Mouse (Mus musculus) embryonic facial prominence, embryonic 15.5 days (tissue): ENCODE results near the gene Abca5. TPM values are rescaled to one million over a fixed set of nuclear protein-coding genes. Genes with fewer than 3 reads are reported as not detected.
A peak's percentile ranks its signal among the peaks of the same experiment; 100 is the strongest.

ENCODE experiments used
- ATAC-seq: fragments of 200-750 bp; cut with Nextera tagmentation; 2 replicates; pipeline ENCODE4 v1.8.0; 2017; ENCODE audit warnings: low read depth, moderate TSS enrichment; ENCODE audit not compliant: insufficient number of reproducible peaks, low FRiP score, low TSS enrichment
- H3K27ac ChIP-seq: fragments of 300-500 bp; sonication (generic); replicated peaks from 2 replicates; pipeline ENCODE4 v1.5.1; 2015; ENCODE audit warnings: mild to moderate bottlenecking, inconsistent platforms
- H3K27me3 ChIP-seq: fragments of 300-500 bp; sonication (generic); 2 replicates; pipeline ENCODE4 v1.6.1; 2015; ENCODE audit warnings: inconsistent platforms
- H3K36me3 ChIP-seq: fragments of 300-500 bp; sonication (generic); 2 replicates; pipeline ENCODE4 v1.6.1; 2015; ENCODE audit warnings: mild to moderate bottlenecking, inconsistent platforms
- H3K4me1 ChIP-seq: fragments of 300-500 bp; sonication (generic); 2 replicates; pipeline ENCODE4 v1.6.1; 2015; ENCODE audit warnings: inconsistent platforms
- H3K4me2 ChIP-seq: fragments of 300-500 bp; sonication (generic); replicated peaks from 2 replicates; pipeline ENCODE4 v1.6.1; 2015; ENCODE audit warnings: mild to moderate bottlenecking, inconsistent platforms
- H3K4me3 ChIP-seq: fragments of 300-500 bp; sonication (generic); replicated peaks from 2 replicates; pipeline ENCODE4 v1.5.1; 2015; ENCODE audit warnings: mild to moderate bottlenecking, inconsistent platforms
- H3K9ac ChIP-seq: fragments of 300-500 bp; sonication (generic); 2 replicates; pipeline ENCODE4 v1.6.1; 2015; ENCODE audit warnings: inconsistent platforms
- H3K9me3 ChIP-seq: fragments of 300-500 bp; sonication (generic); replicated peaks from 2 replicates; pipeline ENCODE4 v1.6.1; 2016; ENCODE audit warnings: inconsistent platforms
- WGBS: fragments of 180-500 bp; shearing (Covaris S2); methylation state at CpG from one replicate; pipeline ENCODE4 v1.1.7; 2015; 5-methylcytosine and 5-hydroxymethylcytosine counted together
- polyA plus RNA-seq: library from polyadenylated mRNA; unstranded; fragments of >200 nt; fragmentation: Nextera tagmentation; extraction: Ambion mirVana; gene quantifications from 2 replicates; pipeline ENCODE4 v1.2.1, GENCODE M21; 2015

The Abca5 gene
- 5.4 and 7.3 TPM in 2 replicates for polyA plus RNA-seq

GRCm38 (mm10) chr11:110337289-110338245 is at the start of gene Abca5:
Gene Abca5 (minus strand): TSS chr11:110337716.
- Histone ChIP-seq H3K4me1 (peaks cover 4% of the 10 kb centered on the region; the same call in 1 of the 2 replicates), H3K9me3 (no peaks in the 10 kb centered on the region), H3K4me3 (peak within 1 kb of the TSS; percentile 78), H3K9ac (peak within 1 kb of the TSS; percentile 67), H3K27ac (peak within 1 kb of the TSS; percentile 58; the same call in 1 of the 2 replicates), H3K27me3 (no peaks in the 10 kb centered on the region), H3K36me3 (no peaks in the 10 kb centered on the region), H3K4me2 (peak within 1 kb of the TSS; percentile 80)
- peak; percentile 92 for ATAC-seq
- under 1% methylated on average over 94 of the region's 95 CpGs for WGBS

DNA sequence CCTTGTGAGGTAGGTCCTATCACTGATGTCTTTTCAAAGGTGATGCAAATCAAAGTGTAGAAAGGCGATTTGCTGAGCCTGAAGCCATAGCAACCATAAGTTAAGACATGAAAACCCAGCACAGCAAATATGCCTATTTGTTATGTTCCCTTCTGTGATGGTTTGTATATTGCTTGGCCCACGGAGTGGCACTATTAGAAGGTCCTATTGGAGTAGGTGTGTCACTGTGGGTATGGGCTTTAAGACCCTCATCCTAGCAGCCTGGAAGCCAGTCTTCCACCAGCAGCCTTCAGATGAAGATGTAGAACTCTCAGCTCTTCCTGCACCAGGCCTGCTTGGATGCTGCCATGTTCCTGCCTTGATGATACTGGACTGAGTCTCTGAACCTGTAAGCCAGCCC is 48.0 kb upstream of the Abca5 start:
- Histone ChIP-seq H3K9me3 (no peaks in the 10 kb centered on the region), H3K9ac (no peak overlapping the region), H3K4me3 (no peak overlapping the region), H3K4me2 (no peak overlapping the region), H3K4me1 (peaks cover under 1% of the 10 kb centered on the region; the same call in 1 of the 2 replicates), H3K27ac (no peak overlapping the region), H3K36me3 (no peaks in the 10 kb centered on the region), H3K27me3 (no peaks in the 10 kb centered on the region)
- 77% methylated on average over 2 of the region's 2 CpGs for WGBS
- ATAC-seq: no peak

- peak overlapping the region; percentile 73 for H3K4me2 ChIP-seq
- no peaks in the 10 kb centered on the region for H3K27me3 ChIP-seq
- 23% methylated on average over 15 of the region's 15 CpGs for WGBS
- peaks cover 12% of the 10 kb centered on the region; the same call in 1 of the 2 replicates for H3K4me1 ChIP-seq
- H3K27ac ChIP-seq: peak overlapping the region; percentile 86
- peak overlapping the region; percentile 41 for H3K4me3 ChIP-seq
- no peak for ATAC-seq
- no peaks in the 10 kb centered on the region for H3K9me3 ChIP-seq
- H3K36me3 ChIP-seq: no peaks in the 10 kb centered on the region
- no peak overlapping the region for H3K9ac ChIP-seq
Measured at GRCm38 (mm10) chr11:110380310-110380668, 42.8 kb upstream of the Abca5 start.

DNA sequence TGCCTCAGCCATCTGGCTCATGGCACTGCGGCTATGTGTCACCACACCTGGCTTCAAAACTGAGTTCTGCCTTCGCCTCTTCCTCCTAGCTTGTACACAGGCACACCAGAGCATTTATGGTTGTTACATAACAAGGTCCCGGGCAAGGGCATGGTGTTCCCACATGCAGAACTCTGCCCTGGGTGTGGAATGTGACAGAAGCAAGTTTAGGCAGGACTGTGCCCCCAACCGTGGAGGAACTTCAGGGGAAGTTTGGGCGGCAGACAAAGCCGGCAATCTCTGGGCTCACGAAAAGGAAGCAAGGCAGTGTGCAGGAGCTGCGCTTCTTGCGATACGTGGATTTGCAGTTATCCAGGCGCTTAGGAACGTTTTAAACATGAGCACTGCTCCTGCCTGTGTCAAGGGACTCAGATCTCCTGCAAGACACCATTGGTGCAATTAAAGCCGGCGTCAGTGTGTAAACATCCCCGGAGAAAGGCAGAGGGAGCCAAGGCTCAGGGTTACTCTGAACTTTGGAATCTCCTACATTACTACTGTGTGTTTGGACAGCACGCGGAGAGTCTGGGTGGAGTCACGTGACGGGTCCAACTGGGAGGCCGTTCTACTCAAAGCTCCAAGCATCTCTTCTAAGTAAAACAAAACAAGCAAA is 42.3 kb upstream of the Abca5 start:
- Histone ChIP-seq H3K4me1 (peaks cover 12% of the 10 kb centered on the region; the same call in 1 of the 2 replicates), H3K9ac (0 out of 2 replicates have a peak overlapping the region, but pooled peaks have one; percentile 15), H3K4me2 (peak overlapping the region; percentile 73), H3K27ac (peak overlapping the region; percentile 86), H3K4me3 (peak overlapping the region; percentile 41), H3K9me3 (no peaks in the 10 kb centered on the region), H3K36me3 (no peaks in the 10 kb centered on the region), H3K27me3 (no peaks in the 10 kb centered on the region)
- WGBS: 6% methylated on average over 20 of the region's 20 CpGs
- peak; percentile 89 for ATAC-seq

- no peaks in the 10 kb centered on the region for H3K36me3 ChIP-seq
- ATAC-seq: no peak
- H3K4me3 ChIP-seq: no peak overlapping the region
Measured at GRCm38 (mm10) chr11:110374036-110374435, 36.5 kb upstream of the Abca5 start.

GRCm38 (mm10) chr11:110372266-110372954 is 34.9 kb upstream of the Abca5 start:
- no peak overlapping the region for H3K4me2 ChIP-seq
- H3K27ac ChIP-seq: no peak overlapping the region
- H3K9me3 ChIP-seq: no peaks in the 10 kb centered on the region
- no peak for ATAC-seq
- no peaks in the 10 kb centered on the region for H3K36me3 ChIP-seq
- H3K9ac ChIP-seq: no peak overlapping the region
- H3K4me1 ChIP-seq: no peaks in the 10 kb centered on the region
- no peaks in the 10 kb centered on the region for H3K27me3 ChIP-seq
- H3K4me3 ChIP-seq: no peak overlapping the region
- WGBS: 67% methylated on average over 15 of the region's 15 CpGs

More at GRCm38 (mm10) chr11:110374036-110374435, 36.5 kb upstream of the Abca5 start:
- 69% methylated on average over 9 of the region's 9 CpGs for WGBS
- Histone ChIP-seq H3K4me2 (no peak overlapping the region), H3K9ac (no peak overlapping the region), H3K27ac (no peak overlapping the region), H3K27me3 (no peaks in the 10 kb centered on the region), H3K4me1 (no peaks in the 10 kb centered on the region), H3K9me3 (no peaks in the 10 kb centered on the region)

- Histone ChIP-seq H3K36me3 (no peaks in the 10 kb centered on the region), H3K9ac (no peak overlapping the region), H3K9me3 (no peaks in the 10 kb centered on the region), H3K4me3 (no peak overlapping the region), H3K27me3 (no peaks in the 10 kb centered on the region), H3K27ac (no peak overlapping the region), H3K4me2 (no peak overlapping the region), H3K4me1 (no peaks in the 10 kb centered on the region)
- 45% methylated on average over 8 of the region's 8 CpGs for WGBS
- no peak for ATAC-seq
Measured at GRCm38 (mm10) chr11:110371827-110372226, 34.3 kb upstream of the Abca5 start.

- no peaks in the 10 kb centered on the region for H3K9me3 ChIP-seq
- H3K4me3 ChIP-seq: no peak overlapping the region
- peak overlapping the region; percentile 23 for H3K4me2 ChIP-seq
- H3K4me1 ChIP-seq: no peaks in the 10 kb centered on the region
- H3K9ac ChIP-seq: no peak overlapping the region
- ATAC-seq: no peak
- H3K27me3 ChIP-seq: no peaks in the 10 kb centered on the region
- no peaks in the 10 kb centered on the region for H3K36me3 ChIP-seq
- no peak overlapping the region for H3K27ac ChIP-seq
- 20% methylated on average over 15 of the region's 15 CpGs for WGBS
Measured at GRCm38 (mm10) chr11:110369312-110370019, 31.9 kb upstream of the Abca5 start.

DNA sequence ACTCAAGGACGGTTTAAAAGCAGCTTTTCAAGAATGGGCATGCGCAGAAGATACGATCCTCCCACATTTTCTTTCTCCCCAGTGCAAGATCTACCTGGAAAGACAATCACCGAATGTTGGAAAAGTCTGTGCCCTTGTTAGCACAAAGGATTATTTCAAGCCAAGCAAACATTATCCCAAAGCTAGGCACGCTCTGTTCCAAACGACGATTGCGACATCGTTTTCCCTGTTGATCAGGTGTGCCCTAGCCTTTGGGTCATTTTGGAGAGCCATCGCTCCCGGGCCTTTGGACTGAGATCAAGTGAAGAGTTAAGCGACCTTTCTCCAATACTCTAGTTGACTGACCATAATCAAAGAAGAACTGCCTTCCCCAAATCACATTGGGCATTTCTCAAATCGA is 30.1 kb upstream of the Abca5 start:
- no peaks in the 10 kb centered on the region for H3K27me3 ChIP-seq
- no peak overlapping the region for H3K4me2 ChIP-seq
- 82% methylated on average over 13 of the region's 13 CpGs for WGBS
- H3K27ac ChIP-seq: no peak overlapping the region
- no peak overlapping the region for H3K9ac ChIP-seq
- no peak for ATAC-seq
- no peaks in the 10 kb centered on the region for H3K36me3 ChIP-seq
- no peak overlapping the region for H3K4me3 ChIP-seq
- no peaks in the 10 kb centered on the region for H3K9me3 ChIP-seq
- H3K4me1 ChIP-seq: no peaks in the 10 kb centered on the region

DNA sequence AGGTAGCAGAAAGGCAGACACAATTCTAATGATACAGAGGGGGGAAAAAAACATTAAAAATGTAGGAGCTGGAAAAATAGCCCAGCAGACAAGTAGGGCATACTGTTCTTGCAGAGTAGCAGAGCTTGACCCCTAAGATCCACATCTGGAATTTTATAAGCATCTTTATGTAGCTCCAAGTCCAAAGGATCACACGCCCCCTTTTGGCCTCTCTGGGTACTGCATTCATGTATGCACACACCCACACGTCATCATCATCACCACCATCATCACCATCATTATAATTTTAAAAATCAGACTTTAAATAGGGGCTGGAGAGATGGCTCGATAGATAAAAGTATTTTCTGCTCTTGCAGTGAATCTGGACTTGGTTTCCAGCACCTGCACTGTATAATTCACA is 29.4 kb upstream of the Abca5 start:
- no peak overlapping the region for H3K4me2 ChIP-seq
- no peak for ATAC-seq
- H3K36me3 ChIP-seq: no peaks in the 10 kb centered on the region
- H3K9ac ChIP-seq: no peak overlapping the region
- WGBS: 76% methylated on average over 3 of the region's 3 CpGs
- no peaks in the 10 kb centered on the region for H3K4me1 ChIP-seq
- no peaks in the 10 kb centered on the region for H3K9me3 ChIP-seq
- H3K4me3 ChIP-seq: no peak overlapping the region
- no peaks in the 10 kb centered on the region for H3K27me3 ChIP-seq
- no peak overlapping the region for H3K27ac ChIP-seq
